Mouse (Mus musculus): Measurements from ENCODE around the gene Pdcd11.

Gene Pdcd11

GRCm38 (mm10) chr19:47174515-47174914, 83.9 kb downstream of the Pdcd11 start:
- no peak for DNase-seq

GRCm38 (mm10) chr19:47175472-47175871, 84.9 kb downstream of the Pdcd11 start:
- DNase-seq = no peak

GRCm38 (mm10) chr19:47176916-47177505, 86.4 kb downstream of the Pdcd11 start:
- DNase-seq = no peak

GRCm38 (mm10) chr19:47178001-47178400, 87.4 kb downstream of the Pdcd11 start:
- DNase-seq = no peak

GRCm38 (mm10) chr19:47178431-47179271, 88.1 kb downstream of the Pdcd11 start, which contains the start of gene Neurl1a:
Gene Neurl1a, plus strand, starts transcription at chr19:47178820.
- peak; percentile 26 for DNase-seq

- no peak for DNase-seq
Measured at GRCm38 (mm10) chr19:47179272-47179809, 88.8 kb downstream of the Pdcd11 start.

GRCm38 (mm10) chr19:47180011-47180410, 89.4 kb downstream of the Pdcd11 start:
- DNase-seq = no peak
